Mouse (Mus musculus): ENCODE data around the gene Spaca4. TPM values are rescaled to one million over a fixed set of nuclear protein-coding genes. Genes with fewer than 3 reads are reported as not detected.

Spaca4 gene
- polyA plus RNA-seq, 1 experiment from 2014 or later: not detected

GRCm38 (mm10) chr7:45705443-45705864, 20.2 kb downstream of the Spaca4 start:
- no peak for ATAC-seq (ENCODE audit: low read depth)
- Histone ChIP-seq H3K4me1 (replicated peaks; ENCODE audit: control insufficient read depth, insufficient read depth, low read length) (peaks cover 45% of the 10 kb centered on the region), H3K27ac (ENCODE audit: low read length) (peak overlapping the region; percentile 78), H3K4me3 (ENCODE audit: low read length) (peak overlapping the region; percentile 68), H3K9me3 (ENCODE audit: control insufficient read depth, low read length) (no peaks in the 10 kb centered on the region), H3K36me3 (ENCODE audit: control insufficient read depth, insufficient read depth, low read length) (no peaks in the 10 kb centered on the region), H3K27me3 (ENCODE audit: control insufficient read depth, insufficient read depth, low read depth, low read length) (peaks cover 8% of the 10 kb centered on the region), H3K4me2 (ENCODE audit: low read depth, low read length) (peak overlapping the region; percentile 97), H3K9ac (ENCODE audit: low read length) (peak overlapping the region; percentile 80)
- 2% methylated on average over 21 of the region's 21 CpGs for WGBS

DNA sequence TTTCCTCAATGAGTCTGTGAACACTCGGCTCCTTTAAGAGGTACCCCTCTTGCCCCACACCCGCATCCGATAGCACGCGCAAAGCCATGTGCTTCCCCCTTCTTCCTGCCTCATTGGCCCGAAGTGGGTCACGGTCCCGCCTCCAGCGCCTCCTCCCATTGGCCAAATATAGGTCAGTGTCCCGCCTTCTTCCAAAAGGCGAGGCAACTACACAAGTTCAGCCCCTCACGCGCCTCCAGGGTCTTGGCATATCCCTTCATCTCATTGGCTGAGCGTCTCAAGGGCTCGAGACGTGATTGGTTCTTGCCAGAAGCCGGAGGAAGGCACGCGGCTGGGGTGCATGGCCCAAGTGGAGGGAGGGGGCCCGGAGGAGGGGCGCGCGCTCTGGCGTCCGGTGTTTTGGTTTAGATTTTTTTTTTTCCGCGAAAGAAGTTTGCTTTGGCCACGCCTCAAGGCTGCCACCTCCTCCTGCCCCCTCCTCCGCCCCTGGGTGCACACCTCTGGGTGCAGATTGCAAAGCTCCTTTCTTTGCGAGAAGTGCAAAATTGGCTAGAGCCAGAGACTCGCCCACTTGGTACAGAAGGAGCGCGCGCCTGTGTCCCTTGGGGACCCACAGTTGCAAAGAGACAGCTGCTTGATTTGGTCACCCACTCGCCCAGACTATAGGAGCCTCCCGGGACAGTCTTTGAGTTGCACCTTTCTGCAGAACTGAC, 20.7 kb downstream of the Spaca4 start, which contains the start of gene Dbp:
Dbp (plus strand) TSS at position 359 of the 713 bp plus-strand sequence.
- peak within 1 kb of the TSS; percentile 97 for H3K4me2 ChIP-seq (ENCODE audit: low read depth, low read length)
- H3K4me3 ChIP-seq (ENCODE audit: low read length): peak within 1 kb of the TSS; percentile 68
- H3K27ac ChIP-seq (ENCODE audit: low read length): peak within 1 kb of the TSS; percentile 79
- ATAC-seq (ENCODE audit: low read depth): peak; percentile 91
- under 1% methylated on average over 36 of the region's 36 CpGs for WGBS
- H3K9ac ChIP-seq (ENCODE audit: low read length): peak within 1 kb of the TSS; percentile 80
- H3K4me1 ChIP-seq (replicated peaks; ENCODE audit: control insufficient read depth, insufficient read depth, low read length): peaks cover 50% of the 10 kb centered on the region
- no peaks in the 10 kb centered on the region for H3K9me3 ChIP-seq (ENCODE audit: control insufficient read depth, low read length)
- no peaks in the 10 kb centered on the region for H3K36me3 ChIP-seq (ENCODE audit: control insufficient read depth, insufficient read depth, low read length)
- peaks cover 13% of the 10 kb centered on the region for H3K27me3 ChIP-seq (ENCODE audit: control insufficient read depth, insufficient read depth, low read depth, low read length)

DNA sequence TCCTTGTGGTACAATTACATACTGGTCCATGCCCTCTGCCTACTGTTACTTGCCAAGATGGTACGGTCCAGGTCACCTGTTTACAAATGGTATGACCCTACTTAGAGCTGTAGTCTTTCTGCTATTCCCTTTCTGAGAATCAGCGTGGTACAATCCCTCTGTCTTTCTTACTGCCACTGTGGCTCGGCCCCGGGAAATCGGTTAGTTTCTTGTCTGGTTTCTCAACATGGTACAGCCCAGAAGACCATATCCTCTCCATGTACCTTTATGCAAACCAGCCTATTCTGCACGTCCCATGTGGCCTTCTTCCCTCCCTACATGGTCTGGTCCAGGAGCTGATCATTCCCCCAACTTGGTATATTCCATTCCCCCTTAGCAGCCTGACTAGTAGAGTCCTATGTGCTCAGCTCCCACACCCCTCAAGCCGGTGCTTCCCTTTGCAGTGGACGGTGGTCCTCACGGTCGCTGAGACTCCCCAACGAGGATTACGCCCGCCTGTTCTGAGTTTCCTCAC, 21.5 kb downstream of the Spaca4 start:
- whole genome bisulfite sequencing: 2% methylated on average over 13 of the region's 13 CpGs
- peak; percentile 44 for ATAC-seq (ENCODE audit: low read depth)
- H3K9ac ChIP-seq (ENCODE audit: low read length): peak overlapping the region; percentile 60

GRCm38 (mm10) chr7:45703521-45704033, 22.0 kb downstream of the Spaca4 start:
- H3K9me3 ChIP-seq (ENCODE audit: control insufficient read depth, low read length): no peaks in the 10 kb centered on the region
- H3K27me3 ChIP-seq (ENCODE audit: control insufficient read depth, insufficient read depth, low read depth, low read length): peaks cover 25% of the 10 kb centered on the region
- no peak for ATAC-seq (ENCODE audit: low read depth)
- H3K4me1 ChIP-seq (replicated peaks; ENCODE audit: control insufficient read depth, insufficient read depth, low read length): peaks cover 50% of the 10 kb centered on the region
- WGBS: 35% methylated on average over 12 of the region's 12 CpGs
- H3K4me3 ChIP-seq (ENCODE audit: low read length): peak overlapping the region; percentile 68
- no peaks in the 10 kb centered on the region for H3K36me3 ChIP-seq (ENCODE audit: control insufficient read depth, insufficient read depth, low read length)
- H3K4me2 ChIP-seq (ENCODE audit: low read depth, low read length): peak overlapping the region; percentile 97
- peak overlapping the region; percentile 60 for H3K9ac ChIP-seq (ENCODE audit: low read length)
- H3K27ac ChIP-seq (ENCODE audit: low read length): peak overlapping the region; percentile 79

More for the DNA sequence above, 21.5 kb downstream of the Spaca4 start:
- H3K4me3 ChIP-seq (ENCODE audit: low read length): peak overlapping the region; percentile 68
- H3K36me3 ChIP-seq (ENCODE audit: control insufficient read depth, insufficient read depth, low read length): no peaks in the 10 kb centered on the region
- no peaks in the 10 kb centered on the region for H3K9me3 ChIP-seq (ENCODE audit: control insufficient read depth, low read length)
- peak overlapping the region; percentile 79 for H3K27ac ChIP-seq (ENCODE audit: low read length)
- peaks cover 50% of the 10 kb centered on the region for H3K4me1 ChIP-seq (replicated peaks; ENCODE audit: control insufficient read depth, insufficient read depth, low read length)
- H3K27me3 ChIP-seq (ENCODE audit: control insufficient read depth, insufficient read depth, low read depth, low read length): peaks cover 21% of the 10 kb centered on the region
- H3K4me2 ChIP-seq (ENCODE audit: low read depth, low read length): peak overlapping the region; percentile 97

GRCm38 (mm10) chr7:45702809-45703520, 22.6 kb downstream of the Spaca4 start:
- Histone ChIP-seq H3K9me3 (ENCODE audit: control insufficient read depth, low read length) (no peaks in the 10 kb centered on the region), H3K27ac (ENCODE audit: low read length) (no peak overlapping the region), H3K27me3 (ENCODE audit: control insufficient read depth, insufficient read depth, low read depth, low read length) (peaks cover 30% of the 10 kb centered on the region), H3K36me3 (ENCODE audit: control insufficient read depth, insufficient read depth, low read length) (no peaks in the 10 kb centered on the region), H3K9ac (ENCODE audit: low read length) (no peak overlapping the region), H3K4me1 (replicated peaks; ENCODE audit: control insufficient read depth, insufficient read depth, low read length) (peaks cover 43% of the 10 kb centered on the region), H3K4me3 (ENCODE audit: low read length) (no peak overlapping the region), H3K4me2 (ENCODE audit: low read depth, low read length) (no peak overlapping the region; the same call in 1 of the 2 replicates)
- WGBS: 85% methylated on average over 17 of the region's 17 CpGs
- no peak for ATAC-seq (ENCODE audit: low read depth)

DNA sequence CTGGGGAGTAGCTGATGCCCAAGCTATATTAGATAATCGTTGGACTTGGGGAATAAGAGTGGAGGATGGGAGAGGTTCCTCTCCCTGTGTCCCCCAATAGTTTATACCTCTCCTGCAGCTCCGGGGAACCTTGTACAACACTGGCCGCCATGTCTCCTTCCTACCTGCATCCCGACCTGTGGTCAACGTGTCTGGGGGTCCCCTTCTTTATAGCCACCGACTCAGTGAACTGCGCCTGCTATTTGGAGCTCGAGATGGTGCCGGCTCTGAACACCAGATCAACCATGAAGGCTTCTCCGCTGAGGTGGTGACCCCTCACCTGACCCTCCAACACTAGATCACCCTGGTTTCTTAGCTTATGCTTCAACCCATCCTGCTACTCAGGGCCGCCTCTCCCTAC, 23.3 kb downstream of the Spaca4 start:
- no peak overlapping the region for H3K27ac ChIP-seq (ENCODE audit: low read length)
- WGBS: 93% methylated on average over 11 of the region's 11 CpGs
- H3K27me3 ChIP-seq (ENCODE audit: control insufficient read depth, insufficient read depth, low read depth, low read length): peaks cover 30% of the 10 kb centered on the region
- H3K4me2 ChIP-seq (ENCODE audit: low read depth, low read length): no peak overlapping the region
- no peaks in the 10 kb centered on the region for H3K9me3 ChIP-seq (ENCODE audit: control insufficient read depth, low read length)
- H3K9ac ChIP-seq (ENCODE audit: low read length): no peak overlapping the region
- no peak for ATAC-seq (ENCODE audit: low read depth)
- H3K4me1 ChIP-seq (replicated peaks; ENCODE audit: control insufficient read depth, insufficient read depth, low read length): peaks cover 37% of the 10 kb centered on the region
- no peaks in the 10 kb centered on the region for H3K36me3 ChIP-seq (ENCODE audit: control insufficient read depth, insufficient read depth, low read length)
- no peak overlapping the region for H3K4me3 ChIP-seq (ENCODE audit: low read length)

- no peak overlapping the region for H3K4me3 ChIP-seq (ENCODE audit: low read length)
- H3K9ac ChIP-seq (ENCODE audit: low read length): no peak overlapping the region
- H3K4me2 ChIP-seq (ENCODE audit: low read depth, low read length): no peak overlapping the region
Measured at GRCm38 (mm10) chr7:45701607-45702006, 24.0 kb downstream of the Spaca4 start.

GRCm38 (mm10) chr7:45701072-45701471, 24.5 kb downstream of the Spaca4 start:
- Histone ChIP-seq H3K9ac (ENCODE audit: low read length) (peak overlapping the region; percentile 33), H3K4me2 (ENCODE audit: low read depth, low read length) (peak overlapping the region; percentile 60), H3K9me3 (ENCODE audit: control insufficient read depth, low read length) (no peaks in the 10 kb centered on the region), H3K4me1 (replicated peaks; ENCODE audit: control insufficient read depth, insufficient read depth, low read length) (peaks cover 29% of the 10 kb centered on the region), H3K36me3 (ENCODE audit: control insufficient read depth, insufficient read depth, low read length) (no peaks in the 10 kb centered on the region), H3K27ac (ENCODE audit: low read length) (no peak overlapping the region), H3K4me3 (ENCODE audit: low read length) (peak overlapping the region; percentile 42; the same call in 1 of the 2 replicates), H3K27me3 (ENCODE audit: control insufficient read depth, insufficient read depth, low read depth, low read length) (peaks cover 30% of the 10 kb centered on the region)
- ATAC-seq (ENCODE audit: low read depth): no peak
- WGBS: 33% methylated on average over 11 of the region's 11 CpGs

More at GRCm38 (mm10) chr7:45701607-45702006, 24.0 kb downstream of the Spaca4 start:
- H3K27ac ChIP-seq (ENCODE audit: low read length): no peak overlapping the region
- H3K4me1 ChIP-seq (replicated peaks; ENCODE audit: control insufficient read depth, insufficient read depth, low read length): peaks cover 33% of the 10 kb centered on the region
- no peaks in the 10 kb centered on the region for H3K36me3 ChIP-seq (ENCODE audit: control insufficient read depth, insufficient read depth, low read length)
- peaks cover 30% of the 10 kb centered on the region for H3K27me3 ChIP-seq (ENCODE audit: control insufficient read depth, insufficient read depth, low read depth, low read length)
- no peak for ATAC-seq (ENCODE audit: low read depth)
- no peaks in the 10 kb centered on the region for H3K9me3 ChIP-seq (ENCODE audit: control insufficient read depth, low read length)
- 87% methylated on average over 11 of the region's 11 CpGs for WGBS
